Mouse (Mus musculus) cerebellum, postnatal 25 days (tissue): ENCODE results near the gene Lrrc3c.

Source experiments
- DNase-seq, 2 experiments: peaks; one replicate each; pipeline ENCODE4 v3.0.0; 2021; ENCODE audit warnings: mixed read lengths in 2 of 2

Gene Lrrc3c

GRCm38 (mm10) chr11:98628706-98629105 lies 30.6 kb downstream of the Lrrc3c start:
- no peak for DNase-seq

- DNase-seq, result no peak
These were observed 32.6 kb downstream of the Lrrc3c start for GRCm38 (mm10) chr11:98630646-98631045.

GRCm38 (mm10) chr11:98635312-98635970 lies 37.4 kb downstream of the Lrrc3c start:
- DNase-seq, result peak in 1 of 2 experiments; percentile 23

GRCm38 (mm10) chr11:98637501-98637900 lies 39.4 kb downstream of the Lrrc3c start:
- no peak for DNase-seq

GRCm38 (mm10) chr11:98640091-98640490 lies 42.0 kb downstream of the Lrrc3c start:
- DNase-seq, result no peak

GRCm38 (mm10) chr11:98644757-98645156 lies 46.7 kb downstream of the Lrrc3c start:
- no peak for DNase-seq

GRCm38 (mm10) chr11:98645946-98646345 lies 47.9 kb downstream of the Lrrc3c start:
- DNase-seq, result no peak

- DNase-seq, result no peak
These were observed 48.4 kb downstream of the Lrrc3c start, which contains the start of gene Gsdma2 for GRCm38 (mm10) chr11:98646459-98646858. Gene Gsdma2 (plus strand): TSS chr11:98646759.
